Mouse (Mus musculus): ENCODE data around the gene Chrnb2.
"Not testable (repeated sequence)": the region's sequence is repeated elsewhere in the genome, so short reads cannot be mapped to it uniquely, and the experiment has no call there.

Gene Chrnb2

DNA sequence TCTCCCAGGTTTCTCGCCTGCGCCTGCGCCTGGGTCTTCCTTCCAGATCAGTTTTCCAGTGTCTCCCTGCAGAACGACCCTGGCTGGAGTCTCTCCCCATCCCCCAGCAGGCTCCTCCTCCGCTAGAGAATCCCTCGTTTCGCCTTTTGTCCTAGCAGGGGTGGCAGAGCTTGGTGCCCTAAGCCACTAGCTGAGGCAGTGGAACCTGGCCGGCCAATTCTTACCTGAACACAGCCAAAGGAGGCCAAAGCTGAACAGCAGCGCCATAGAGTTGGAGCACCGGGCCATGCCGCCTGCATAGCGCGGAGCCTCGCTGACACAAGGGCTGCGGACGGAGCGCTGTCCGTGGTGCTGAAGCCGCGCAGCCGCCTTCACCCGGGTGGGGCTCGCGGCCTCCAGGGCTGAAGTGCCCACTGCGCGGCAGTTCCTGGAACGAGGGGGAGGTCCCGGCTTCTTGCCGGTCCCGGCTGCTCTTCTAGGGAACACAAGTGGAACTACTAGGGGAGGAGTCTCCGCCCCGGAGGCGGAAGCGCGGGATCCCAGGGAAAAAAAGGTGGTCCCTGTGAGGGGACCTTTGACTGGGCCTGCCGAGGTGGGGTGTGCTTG is at the start of gene Chrnb2:
Chrnb2 (minus strand) TSS at position 514 of the 606 bp plus-strand sequence.
- DNase-seq: peak; percentile 87

- no peak for DNase-seq
These were observed 49.6 kb upstream of the Chrnb2 start for GRCm38 (mm10) chr3:89814051-89814450.

DNA sequence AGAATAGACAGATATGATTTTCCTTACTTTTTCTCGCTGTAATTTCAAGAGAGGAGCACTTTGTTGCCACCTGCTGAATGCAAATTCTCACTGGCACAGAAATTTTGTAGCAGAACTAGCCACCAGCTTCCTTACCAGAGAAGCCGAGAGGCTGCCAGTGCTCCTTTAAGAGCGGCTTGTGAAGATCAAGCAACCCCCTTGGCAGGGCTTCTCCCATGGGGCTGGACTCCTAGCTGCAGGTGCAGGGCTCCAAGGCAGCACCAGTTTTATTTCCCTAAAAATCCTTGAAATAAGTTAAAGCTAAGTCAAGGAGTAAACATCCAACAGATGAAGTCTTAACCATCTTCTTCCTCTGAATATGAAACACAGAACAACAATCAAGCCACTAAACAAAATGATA is 47.7 kb upstream of the Chrnb2 start:
- no peak for DNase-seq

GRCm38 (mm10) chr3:89810841-89811240 is 46.4 kb upstream of the Chrnb2 start:
- no peak for DNase-seq

- DNase-seq: no peak
These were observed 44.2 kb upstream of the Chrnb2 start for GRCm38 (mm10) chr3:89808638-89809037.

GRCm38 (mm10) chr3:89807881-89808280 is 43.4 kb upstream of the Chrnb2 start:
- no peak for DNase-seq

GRCm38 (mm10) chr3:89807171-89807570 is 42.7 kb upstream of the Chrnb2 start:
- DNase-seq: no peak

- no peak for DNase-seq
These were observed 42.3 kb upstream of the Chrnb2 start for GRCm38 (mm10) chr3:89806751-89807150.

DNA sequence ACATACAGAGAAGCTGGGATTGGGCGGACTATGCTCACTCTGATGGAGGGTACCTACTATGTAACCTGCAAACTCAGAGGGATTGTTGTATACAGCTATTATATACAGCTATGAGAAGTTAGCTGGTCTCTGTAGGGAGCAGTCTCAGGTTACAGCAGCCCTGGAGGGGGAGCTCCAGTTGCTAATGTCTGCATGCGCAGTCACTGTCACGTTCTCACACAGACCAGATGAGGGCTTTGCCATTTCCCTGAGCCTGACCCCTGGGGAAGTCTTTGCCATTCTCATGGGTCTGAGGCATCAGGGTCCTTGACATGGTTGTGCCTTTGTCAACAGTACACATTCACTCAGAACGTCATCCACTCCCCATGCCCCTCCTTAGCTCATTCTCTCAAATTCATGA is 40.7 kb upstream of the Chrnb2 start:
- no peak for DNase-seq

GRCm38 (mm10) chr3:89802876-89803275 is 38.4 kb upstream of the Chrnb2 start:
- DNase-seq: no peak

GRCm38 (mm10) chr3:89801507-89801847 is 37.0 kb upstream of the Chrnb2 start:
- peak in 1 of 2 experiments; percentile 48 for DNase-seq

DNA sequence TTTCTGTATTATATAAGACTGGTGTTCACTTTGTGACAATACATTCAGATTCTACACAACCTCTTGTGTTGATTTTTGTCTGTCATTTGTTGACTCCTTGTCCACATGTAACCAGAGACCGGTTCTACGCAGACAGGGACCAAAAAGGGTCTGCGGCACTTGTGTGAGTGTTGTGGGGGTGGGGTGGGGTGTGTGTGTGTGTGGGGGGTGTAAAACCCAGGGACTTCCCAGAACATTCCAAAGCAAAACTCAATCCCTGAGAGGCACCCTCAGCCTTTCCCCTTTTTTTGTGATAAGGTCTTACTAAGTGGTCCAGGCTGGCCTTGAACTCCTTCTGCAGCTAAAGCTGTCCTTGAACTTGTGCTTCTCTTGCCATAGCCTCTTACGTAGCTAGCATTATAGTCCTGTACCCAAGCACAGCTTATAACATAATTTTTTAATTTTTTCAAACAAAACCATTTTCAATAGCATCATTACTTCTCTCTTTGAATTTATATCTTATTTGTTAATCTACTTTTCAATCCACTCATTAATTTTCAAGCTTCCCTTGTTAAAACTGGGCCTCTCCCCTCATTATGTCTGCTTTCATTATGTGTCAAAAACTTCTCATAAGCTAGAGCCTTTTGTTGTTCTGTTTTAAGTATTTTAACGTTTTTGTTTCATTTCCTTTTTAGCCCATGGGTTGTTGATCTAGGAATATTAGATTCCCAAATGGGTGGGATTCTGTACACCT is 36.5 kb upstream of the Chrnb2 start:
- no peak for DNase-seq

DNA sequence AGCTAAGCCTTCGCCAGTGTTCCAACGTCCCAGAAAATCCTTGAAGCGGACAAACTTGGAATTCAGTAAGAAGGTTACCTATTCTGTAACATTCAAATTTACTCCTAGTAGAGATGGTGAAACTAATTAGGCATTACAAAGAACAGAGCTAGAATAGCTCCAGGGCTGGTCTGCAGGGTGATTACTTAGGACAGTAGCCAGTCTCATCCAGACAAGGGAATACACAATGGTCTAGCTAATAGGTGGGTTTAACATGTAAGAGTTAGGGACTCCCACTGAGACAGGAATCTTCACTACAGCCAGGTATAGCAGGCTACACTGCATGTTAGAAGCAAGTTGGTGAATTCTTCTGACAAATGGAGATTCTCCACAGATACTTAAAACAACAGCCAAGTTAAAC is 35.6 kb upstream of the Chrnb2 start:
- DNase-seq: not testable (repeated sequence)

DNA sequence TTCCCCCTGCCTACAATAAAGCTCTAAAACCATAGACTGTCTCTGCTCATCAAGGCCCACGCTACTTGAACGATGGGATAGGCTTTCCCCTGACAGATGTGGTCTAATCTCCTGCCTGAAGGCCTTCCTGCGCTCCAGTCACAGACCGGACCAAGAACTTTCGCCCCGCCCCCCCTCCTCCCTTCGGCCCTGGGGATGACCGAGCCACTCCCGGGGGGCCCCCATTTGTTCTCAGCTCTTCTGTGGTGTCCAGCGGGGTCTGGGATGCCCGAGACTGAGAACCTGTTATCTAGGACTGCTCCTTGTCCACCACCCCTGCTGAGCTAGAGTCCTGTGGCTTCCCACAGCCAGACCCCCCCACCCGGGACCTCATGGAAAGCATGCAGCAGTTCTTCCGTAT is 35.0 kb upstream of the Chrnb2 start:
- no peak for DNase-seq

DNA sequence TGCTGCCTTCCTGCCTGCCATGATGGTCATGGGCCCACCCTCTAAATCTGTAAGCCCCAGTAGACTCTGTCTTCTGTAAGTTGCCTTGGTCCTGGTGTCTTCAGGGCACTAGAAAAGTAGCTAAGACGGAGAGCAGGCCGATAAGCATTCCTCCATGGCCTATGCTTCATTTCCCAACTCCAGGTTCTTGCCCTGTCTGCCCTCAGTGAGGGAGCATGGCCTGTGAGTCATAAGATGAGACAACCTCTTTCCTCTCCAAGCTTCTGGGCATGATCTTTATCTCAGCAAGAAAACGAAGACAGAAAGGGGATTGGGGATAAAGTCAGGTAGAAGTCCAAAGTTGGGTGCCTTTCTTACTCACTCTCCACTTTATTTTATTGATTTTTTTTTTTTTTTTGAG is 34.1 kb upstream of the Chrnb2 start:
- no peak for DNase-seq

DNA sequence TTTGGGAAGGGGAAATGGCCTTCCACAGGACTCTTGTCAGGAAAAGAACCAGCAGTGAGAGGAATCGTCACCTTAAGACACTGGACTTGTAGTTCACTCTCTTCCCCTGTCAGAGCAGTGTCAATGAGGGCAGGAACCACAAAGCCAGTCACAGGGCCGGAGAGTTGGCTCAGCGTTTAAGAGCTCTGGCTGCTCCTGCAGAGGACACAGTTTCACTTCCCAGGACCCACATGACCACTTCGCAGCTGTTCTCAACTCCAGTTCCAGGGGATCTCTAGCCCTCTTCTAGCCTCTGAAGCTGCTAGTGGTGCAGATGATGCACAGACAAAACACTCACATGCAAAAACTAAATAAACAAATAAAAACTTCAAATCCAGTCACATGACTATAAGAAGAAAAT is 31.9 kb upstream of the Chrnb2 start:
- no peak for DNase-seq

GRCm38 (mm10) chr3:89795746-89796145 is 31.3 kb upstream of the Chrnb2 start:
- DNase-seq: no peak

GRCm38 (mm10) chr3:89794616-89795015 is 30.2 kb upstream of the Chrnb2 start:
- no peak for DNase-seq

DNA sequence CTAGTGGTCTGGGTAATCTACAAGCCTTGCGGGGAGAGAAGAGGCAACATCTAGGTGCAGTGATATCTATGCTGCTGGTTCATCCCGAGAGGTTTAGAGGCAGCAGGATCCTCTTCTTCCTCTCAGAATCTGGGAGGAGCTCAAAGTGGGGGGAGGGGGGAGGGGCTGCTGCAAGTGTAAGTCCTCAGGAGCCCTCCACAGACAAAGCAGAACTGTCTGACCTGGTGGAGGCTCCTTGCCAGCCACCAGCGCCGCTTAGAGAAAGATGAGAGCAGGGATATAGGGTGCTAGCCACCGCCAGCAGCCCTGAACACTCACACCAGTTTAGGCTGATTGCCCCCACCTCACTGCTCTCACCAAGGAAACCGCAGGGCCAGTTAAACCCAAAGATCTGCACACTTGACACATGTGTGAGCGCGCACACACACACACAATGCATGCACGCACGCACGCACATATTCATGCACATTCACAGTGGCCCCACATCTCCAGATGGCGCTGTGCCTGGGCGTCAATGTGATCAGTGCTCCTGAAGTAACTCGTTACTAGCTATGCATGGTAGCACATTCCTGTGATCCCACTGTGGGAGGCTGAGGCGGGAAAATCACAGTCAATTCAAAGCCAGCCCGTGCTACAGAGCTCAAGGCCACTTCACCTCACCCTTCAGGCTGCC is 24.4 kb upstream of the Chrnb2 start:
- DNase-seq: no peak

DNA sequence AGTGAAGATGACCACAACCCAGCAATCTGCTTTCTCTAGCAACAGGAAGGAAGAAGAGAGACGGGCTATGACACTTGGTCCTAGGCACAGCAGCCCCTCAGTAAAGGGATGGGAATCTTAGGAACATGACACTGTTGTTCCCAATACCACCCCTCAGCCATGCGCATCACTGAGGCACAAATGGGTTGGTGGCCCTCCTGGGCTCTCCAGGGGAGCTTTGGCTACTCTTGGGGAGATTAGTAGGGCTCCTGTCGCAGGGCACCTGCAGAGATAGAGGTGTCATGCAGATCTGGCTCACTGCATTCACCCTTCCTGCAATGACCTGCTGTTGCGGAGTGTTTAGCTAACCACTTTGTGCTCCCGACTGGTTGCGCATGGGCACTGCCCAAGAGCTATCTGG is 21.8 kb upstream of the Chrnb2 start:
- DNase-seq: no peak

DNA sequence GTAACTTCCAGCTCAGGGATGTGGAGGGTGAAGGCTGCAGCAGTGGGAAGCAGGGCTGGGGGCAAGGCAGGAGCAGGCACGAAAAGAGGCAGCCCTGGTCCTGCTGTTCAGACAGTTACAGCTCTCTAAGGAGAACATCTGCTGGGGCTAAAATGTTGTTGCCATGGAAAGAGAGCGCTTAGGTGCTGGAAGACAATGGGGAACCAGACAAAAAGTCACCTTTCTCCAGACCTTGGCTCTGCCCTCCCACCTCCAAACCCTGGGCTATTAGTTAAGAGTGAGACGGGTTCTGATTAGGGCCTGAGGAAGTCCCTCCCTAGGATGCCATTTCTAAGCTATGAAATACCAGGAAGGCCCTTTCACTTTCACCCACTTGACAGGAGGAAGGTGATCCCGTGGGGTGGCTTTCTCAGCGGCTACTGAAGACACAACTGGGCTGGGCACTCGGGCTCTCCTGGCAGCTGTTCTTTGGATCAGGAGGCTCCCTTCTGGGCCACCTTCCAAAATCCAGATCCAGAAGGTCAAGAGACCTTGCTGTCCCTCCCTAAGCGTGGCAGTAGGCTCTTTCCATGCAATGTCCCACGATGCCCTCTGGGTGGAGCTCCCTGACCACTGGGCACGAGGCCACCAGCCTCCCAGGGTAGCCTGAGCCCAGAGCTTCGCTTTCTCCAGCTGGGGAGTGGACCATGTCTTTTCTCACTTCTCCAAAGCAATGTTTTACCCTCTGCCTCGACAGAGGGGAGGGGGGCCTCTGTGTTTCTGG is 20.7 kb upstream of the Chrnb2 start:
- peak; percentile 89 to 91 for DNase-seq

DNA sequence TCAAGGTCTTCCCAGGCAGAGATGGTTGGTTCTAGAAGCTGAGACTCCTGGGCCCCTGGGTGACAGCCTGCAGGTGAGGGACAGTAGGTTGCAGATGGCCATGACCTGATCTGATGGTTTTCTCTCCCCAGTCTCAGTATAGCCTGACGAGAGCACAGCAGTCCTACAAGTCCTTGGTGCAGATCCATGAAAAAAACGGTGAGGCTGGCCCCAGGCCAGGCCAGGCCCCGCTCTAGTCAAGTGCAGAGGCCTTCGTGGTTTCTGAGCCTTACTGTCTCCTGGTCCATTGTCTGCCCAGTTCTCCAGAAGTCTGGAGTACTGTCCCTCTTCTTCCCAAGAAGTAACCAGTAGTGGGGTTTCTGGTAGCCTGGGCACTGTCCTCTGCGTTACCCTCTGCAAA is 17.2 kb upstream of the Chrnb2 start:
- no peak for DNase-seq

DNA sequence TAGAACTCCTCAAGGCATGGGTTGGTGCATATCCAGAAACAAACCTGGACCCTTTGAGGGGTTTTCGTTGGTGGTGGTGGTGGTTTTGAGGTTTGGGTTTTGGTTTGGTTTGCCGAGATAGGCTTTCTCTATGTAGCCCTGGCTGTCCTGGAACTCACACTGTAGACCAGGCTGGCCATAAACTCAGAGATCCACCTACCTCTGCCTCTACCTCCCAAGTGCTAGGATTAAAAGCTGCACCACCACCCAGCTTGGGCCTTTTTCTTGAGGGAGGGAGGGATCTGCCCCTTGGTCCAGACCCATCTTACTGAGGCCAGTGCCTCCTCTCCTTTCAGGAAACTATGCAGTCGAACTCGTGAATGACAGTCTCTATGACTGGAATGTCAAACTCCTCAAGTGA is 15.7 kb upstream of the Chrnb2 start:
- DNase-seq: no peak

GRCm38 (mm10) chr3:89776001-89776400 is 11.6 kb upstream of the Chrnb2 start:
- peak in 1 of 2 experiments; percentile 27 for DNase-seq
